In the genomic region with DNA sequence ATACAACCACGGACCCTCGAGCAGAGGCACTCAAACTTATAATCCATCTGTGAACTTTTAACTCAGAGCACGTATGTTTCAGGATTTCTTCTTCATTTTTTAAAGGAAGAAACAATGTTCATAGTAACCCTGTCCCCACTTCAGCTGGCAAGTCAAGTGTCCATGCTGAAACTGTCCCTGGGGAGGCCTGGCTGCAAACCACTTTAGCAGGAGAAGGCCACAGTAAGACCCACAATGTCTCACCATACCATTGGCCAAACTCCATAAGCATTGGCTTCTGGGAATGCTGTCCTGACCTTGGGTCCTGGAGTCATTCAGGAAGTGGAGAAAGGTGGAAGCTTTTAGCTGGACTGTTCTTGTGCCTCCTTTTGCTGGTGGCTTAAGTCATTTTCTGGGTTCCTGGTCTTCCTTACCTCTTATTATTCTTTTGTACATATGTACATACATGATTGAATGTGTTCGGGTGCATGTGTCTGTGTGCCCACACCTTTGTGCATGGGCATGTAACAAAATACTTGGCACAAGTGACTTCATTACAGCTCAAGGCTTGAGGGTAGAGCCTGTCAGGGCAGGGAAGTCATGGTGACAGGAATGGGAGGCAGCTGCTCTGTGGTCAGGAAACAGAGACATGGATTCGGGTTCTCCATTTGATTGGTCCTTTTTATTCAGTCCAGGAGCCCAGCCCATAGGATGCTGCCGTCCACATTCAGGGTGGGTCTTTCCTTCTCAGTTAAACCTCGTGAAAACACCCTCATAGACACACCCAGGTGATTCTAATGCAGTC, we compare ENCODE assay signal across 14 mouse cellular contexts.
"Had no signal": no experiment of that assay in that cellular context is flagged by ENCODE, and none has a peak within 500 bp of the region (broad histone marks: within the 10 kb centered on the region; RNA-seq: fewer than 3 reads in every experiment).

No protein-coding gene starts in this region.

- H3K4me3 ChIP-seq: midbrain, embryonic 10.5 days; midbrain, embryonic 12.5 days; neural tube, embryonic 12.5 days had no signal

- H3K27ac ChIP-seq: midbrain, embryonic 10.5 days; midbrain, embryonic 12.5 days; neural tube, embryonic 12.5 days had no signal

- DNase-seq: lung, adult 18-20 months; lung, embryonic 14.5 days; lung, postnatal 10 days; lung, postnatal 4 days; midbrain, embryonic 14.5 days; right cerebral cortex, postnatal 14 days; right cerebral cortex, postnatal 4 days; spleen, adult 18-20 months; thymus, adult 18-20 months; thymus, postnatal 14 days; thymus, postnatal 36 days had no signal
